Mouse (Mus musculus): ENCODE results near the gene Smyd1. TPM values are rescaled to one million over a fixed set of nuclear protein-coding genes. Genes with fewer than 3 reads are reported as not detected.

Smyd1 gene
- polyA plus RNA-seq, 1 experiment: 0.85 TPM

GRCm38 (mm10) chr6:71199612-71200011 lies 122.4 kb downstream of the Smyd1 start, which contains the start of gene Fabp1:
Fabp1 (plus strand) TSS chr6:71199827.
- no peak for DNase-seq (ENCODE audit: low read depth)
- TF ChIP-seq CTCF (IDR thresholded peaks at IDR 0.05; ENCODE audit: borderline replicate concordance, extremely low read depth, insufficient read depth, insufficient read length): no peak
- no peak for TF ChIP-seq POLR2A (IDR thresholded peaks at IDR 0.05; ENCODE audit: borderline replicate concordance, extremely low read depth, insufficient read depth, insufficient read length, poor library complexity, severe bottlenecking)

GRCm38 (mm10) chr6:71197636-71198535 lies 124.1 kb downstream of the Smyd1 start:
- no peak for DNase-seq (ENCODE audit: low read depth)
- TF ChIP-seq POLR2A (IDR thresholded peaks at IDR 0.05; ENCODE audit: borderline replicate concordance, extremely low read depth, insufficient read depth, insufficient read length, poor library complexity, severe bottlenecking) (no peak), CTCF (IDR thresholded peaks at IDR 0.05; ENCODE audit: borderline replicate concordance, extremely low read depth, insufficient read depth, insufficient read length) (no peak)

- no peak for TF ChIP-seq CTCF (IDR thresholded peaks at IDR 0.05; ENCODE audit: borderline replicate concordance, extremely low read depth, insufficient read depth, insufficient read length)
- no peak for TF ChIP-seq POLR2A (IDR thresholded peaks at IDR 0.05; ENCODE audit: borderline replicate concordance, extremely low read depth, insufficient read depth, insufficient read length, poor library complexity, severe bottlenecking)
- DNase-seq (ENCODE audit: low read depth): no peak
Measured at GRCm38 (mm10) chr6:71196107-71196506, 125.9 kb downstream of the Smyd1 start.

- no peak for TF ChIP-seq CTCF (IDR thresholded peaks at IDR 0.05; ENCODE audit: borderline replicate concordance, extremely low read depth, insufficient read depth, insufficient read length)
- no peak for TF ChIP-seq POLR2A (IDR thresholded peaks at IDR 0.05; ENCODE audit: borderline replicate concordance, extremely low read depth, insufficient read depth, insufficient read length, poor library complexity, severe bottlenecking)
- DNase-seq (ENCODE audit: low read depth): no peak
Measured at GRCm38 (mm10) chr6:71193151-71193740, 128.8 kb downstream of the Smyd1 start.

DNA sequence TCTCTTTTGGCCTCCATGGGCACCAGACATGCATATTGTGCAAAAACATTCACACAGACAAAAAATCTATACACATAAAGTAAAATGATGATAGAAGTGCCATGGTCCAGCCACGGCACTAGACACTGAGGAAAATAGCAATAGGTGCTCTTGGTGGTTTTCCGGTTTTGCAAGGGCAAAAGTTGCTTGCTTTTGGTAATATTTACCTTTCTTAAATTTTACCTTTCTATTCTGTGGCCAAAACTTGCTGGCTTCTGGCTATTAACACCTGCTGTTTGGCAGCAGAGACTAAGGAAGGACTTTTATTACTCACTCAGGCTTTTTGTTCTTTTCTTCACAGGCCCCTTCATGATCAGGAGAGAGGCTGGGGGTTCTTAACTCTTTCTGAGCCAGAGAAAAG lies 131.5 kb downstream of the Smyd1 start:
- DNase-seq (ENCODE audit: low read depth): no peak
- no peak for TF ChIP-seq POLR2A (IDR thresholded peaks at IDR 0.05; ENCODE audit: borderline replicate concordance, extremely low read depth, insufficient read depth, insufficient read length, poor library complexity, severe bottlenecking)
- TF ChIP-seq CTCF (IDR thresholded peaks at IDR 0.05; ENCODE audit: borderline replicate concordance, extremely low read depth, insufficient read depth, insufficient read length): no peak

DNA sequence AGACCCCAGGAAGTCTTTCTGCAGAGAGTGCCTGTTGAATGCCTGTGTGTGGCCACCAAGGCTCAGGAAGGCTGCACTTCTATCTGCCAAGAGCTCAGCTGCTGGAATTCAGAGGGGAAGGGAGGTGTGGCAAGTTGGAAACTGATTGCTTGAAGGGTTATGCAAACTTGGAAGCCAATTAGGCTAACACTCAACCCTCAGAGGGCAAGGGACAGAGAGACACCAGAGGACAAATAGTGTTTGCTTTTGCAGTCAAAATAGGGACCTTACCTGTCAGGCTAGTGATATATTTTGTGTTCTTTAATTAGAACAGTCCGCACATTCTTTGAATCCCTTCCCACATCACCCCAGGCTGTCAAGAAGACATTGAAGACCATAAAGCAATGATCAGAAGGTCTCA lies 132.5 kb downstream of the Smyd1 start:
- TF ChIP-seq POLR2A (IDR thresholded peaks at IDR 0.05; ENCODE audit: borderline replicate concordance, extremely low read depth, insufficient read depth, insufficient read length, poor library complexity, severe bottlenecking) (no peak), CTCF (IDR thresholded peaks at IDR 0.05; ENCODE audit: borderline replicate concordance, extremely low read depth, insufficient read depth, insufficient read length) (no peak)
- no peak for DNase-seq (ENCODE audit: low read depth)

DNA sequence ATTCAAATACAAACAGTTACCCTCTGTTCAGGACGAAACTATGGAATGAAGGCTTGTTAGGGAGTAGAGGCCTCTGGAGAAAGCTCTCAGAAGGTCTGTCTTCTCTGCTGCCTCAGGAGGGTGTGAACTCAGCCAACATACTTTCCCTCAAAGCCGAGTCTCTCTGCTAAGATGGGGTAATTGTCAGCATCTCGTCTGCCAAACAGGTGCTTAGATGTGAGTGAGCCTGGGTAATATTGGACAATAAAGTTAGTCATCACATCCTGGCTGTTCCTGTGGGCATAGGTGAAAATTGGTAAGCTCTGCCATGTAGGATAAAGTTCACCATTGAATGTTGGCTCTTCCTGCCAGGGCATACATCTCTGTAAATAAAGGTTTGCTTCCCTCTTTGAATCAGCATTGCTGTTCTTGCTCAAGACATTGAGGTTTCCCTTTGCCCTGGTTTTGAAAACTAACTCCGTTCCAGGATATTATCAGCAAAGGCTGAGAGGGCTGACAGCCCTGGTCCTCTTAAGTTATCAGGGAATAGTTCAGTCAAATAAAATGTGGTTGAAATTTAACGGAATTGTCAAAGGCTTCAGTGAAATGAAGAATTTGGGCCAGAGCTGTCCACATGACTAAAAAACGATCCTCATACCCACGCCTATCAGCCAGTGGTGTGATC lies 137.0 kb downstream of the Smyd1 start:
- no peak for TF ChIP-seq CTCF (IDR thresholded peaks at IDR 0.05; ENCODE audit: borderline replicate concordance, extremely low read depth, insufficient read depth, insufficient read length)
- TF ChIP-seq POLR2A (IDR thresholded peaks at IDR 0.05; ENCODE audit: borderline replicate concordance, extremely low read depth, insufficient read depth, insufficient read length, poor library complexity, severe bottlenecking): no peak
- DNase-seq (ENCODE audit: low read depth): no peak

DNA sequence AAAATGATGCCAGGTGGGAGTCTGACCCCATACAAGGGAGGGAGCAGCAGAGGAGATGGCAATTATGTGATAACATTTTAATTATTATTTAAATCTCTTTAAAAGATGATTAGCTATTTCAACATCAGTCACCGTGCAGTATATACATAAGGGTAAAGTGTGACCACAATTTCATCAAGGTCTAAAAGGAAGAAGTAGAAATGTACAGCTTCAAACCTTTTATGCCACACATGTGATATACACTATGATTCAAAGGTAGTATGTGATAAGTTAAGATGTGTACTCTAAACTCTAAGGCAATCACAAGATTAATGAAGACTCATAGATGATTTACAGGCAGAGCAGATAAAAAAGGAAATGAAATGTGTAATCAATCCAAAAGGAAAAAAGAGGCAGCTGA lies 141.4 kb downstream of the Smyd1 start:
- no peak for DNase-seq (ENCODE audit: low read depth)
- TF ChIP-seq CTCF (IDR thresholded peaks at IDR 0.05; ENCODE audit: borderline replicate concordance, extremely low read depth, insufficient read depth, insufficient read length) (no peak), POLR2A (IDR thresholded peaks at IDR 0.05; ENCODE audit: borderline replicate concordance, extremely low read depth, insufficient read depth, insufficient read length, poor library complexity, severe bottlenecking) (no peak)

DNA sequence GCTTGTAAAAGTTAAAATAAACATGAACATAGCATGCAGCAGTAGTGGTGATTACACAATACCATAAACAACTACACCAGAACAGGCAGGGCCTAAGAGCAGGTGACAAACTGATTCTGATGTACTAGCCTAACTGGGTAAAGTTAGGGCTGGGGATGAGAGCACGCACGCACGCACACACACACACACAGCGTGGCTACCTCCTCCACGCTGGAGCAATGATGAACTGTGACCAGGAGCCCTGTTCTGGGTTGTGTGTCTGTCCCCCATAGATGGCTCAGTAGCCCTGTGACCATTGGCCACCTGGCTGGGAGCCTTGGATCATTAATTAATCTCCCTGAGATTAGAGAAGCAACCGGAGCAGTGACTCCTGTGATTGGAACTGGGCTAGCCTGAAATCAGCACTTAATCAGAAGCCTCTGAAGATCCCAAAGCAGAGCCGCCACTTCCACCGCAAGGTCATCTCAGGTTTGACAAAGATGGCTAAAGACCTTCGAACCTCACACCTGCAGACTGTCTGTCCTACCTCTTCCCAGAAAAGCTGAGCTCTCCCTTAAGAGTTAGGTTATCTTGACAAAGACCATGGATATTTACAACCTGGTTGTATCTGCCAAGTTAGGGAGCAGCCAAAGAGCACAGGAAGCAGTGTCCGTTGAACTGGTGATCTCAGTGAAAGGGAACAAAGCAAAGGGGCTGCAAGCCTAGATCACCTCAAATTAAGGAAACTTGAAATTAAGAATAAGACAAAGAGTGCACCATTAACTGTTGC lies 149.0 kb downstream of the Smyd1 start:
- TF ChIP-seq POLR2A (IDR thresholded peaks at IDR 0.05; ENCODE audit: borderline replicate concordance, extremely low read depth, insufficient read depth, insufficient read length, poor library complexity, severe bottlenecking) (no peak), CTCF (IDR thresholded peaks at IDR 0.05; ENCODE audit: borderline replicate concordance, extremely low read depth, insufficient read depth, insufficient read length) (no peak)
- DNase-seq (ENCODE audit: low read depth): no peak

DNA sequence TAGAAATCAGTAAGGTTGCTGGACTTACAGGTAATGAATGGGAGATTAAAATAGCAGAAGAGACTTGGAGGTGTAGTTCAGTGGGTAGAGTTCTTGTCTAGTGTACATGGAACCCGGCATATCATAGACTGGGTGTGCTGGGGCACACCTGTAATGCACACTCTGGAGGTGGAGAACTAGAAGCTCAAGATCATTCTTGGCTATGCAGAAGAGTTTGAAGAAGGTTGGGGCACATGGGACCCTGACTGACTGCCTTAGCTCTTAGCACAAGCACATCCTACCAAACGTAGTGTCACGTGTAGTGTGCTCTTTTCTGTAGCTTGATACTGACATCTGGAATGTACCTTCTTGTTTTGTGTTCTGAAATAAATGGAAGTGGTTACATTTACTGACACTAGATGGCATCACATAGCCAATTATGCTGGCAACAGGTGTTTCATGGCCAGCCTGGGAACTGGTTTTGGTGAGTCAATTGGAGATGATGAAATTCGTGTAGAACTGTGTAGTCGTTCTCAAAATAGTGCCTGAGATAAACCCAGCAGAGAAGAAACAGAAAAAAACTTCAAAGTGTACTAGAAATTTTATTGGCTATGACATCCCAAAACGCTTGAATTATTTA lies 155.4 kb downstream of the Smyd1 start:
- DNase-seq (ENCODE audit: low read depth): peak; percentile 71
- no peak for TF ChIP-seq POLR2A (IDR thresholded peaks at IDR 0.05; ENCODE audit: borderline replicate concordance, extremely low read depth, insufficient read depth, insufficient read length, poor library complexity, severe bottlenecking)
- TF ChIP-seq CTCF (IDR thresholded peaks at IDR 0.05; ENCODE audit: borderline replicate concordance, extremely low read depth, insufficient read depth, insufficient read length): peak; percentile 56; the same call in 1 of the 2 replicates
